Mouse (Mus musculus) liver, embryonic 14.5 days (tissue): ENCODE measurements around the gene Ttc39d. TPM values are rescaled to one million over a fixed set of nuclear protein-coding genes. Genes with fewer than 3 reads are reported as not detected.

Experiments used
- ATAC-seq: fragments of 200-750 bp; cut with Nextera tagmentation; 2 replicates; pipeline ENCODE4 v1.8.0; 2017; ENCODE audit warnings: moderate number of reproducible peaks, mild to moderate bottlenecking, moderate library complexity; ENCODE audit not compliant: insufficient read depth
- DNase-seq, 3 experiments: peaks; one replicate each; pipeline ENCODE4 v3.0.0-alpha.2; 2012 to 2013; ENCODE audit warnings: low read depth in 3 of 3, low spot score in 3 of 3
- H3K27ac ChIP-seq: fragments of 300-500 bp; sonication (generic); 2 replicates; pipeline ENCODE4 v1.5.1; 2014; ENCODE audit warnings: moderate library complexity, mild to moderate bottlenecking, control low read depth, inconsistent platforms
- H3K27me3 ChIP-seq: fragments of 300-500 bp; sonication (generic); 2 replicates; pipeline ENCODE4 v1.6.1; 2014; ENCODE audit warnings: mild to moderate bottlenecking, low read length, moderate library complexity; ENCODE audit not compliant: control insufficient read depth, insufficient read depth
- H3K36me3 ChIP-seq: fragments of 300-500 bp; sonication (generic); replicated peaks from 2 replicates; pipeline ENCODE4 v1.6.1; 2014; ENCODE audit warnings: low read depth; ENCODE audit not compliant: control insufficient read depth, insufficient read depth
- H3K4me1 ChIP-seq, 2 experiments: fragments of 200-500 bp in 1 of 2; fragments of 300-500 bp in 1 of 2; sonication (generic) in 1 of 2; replicated peaks; 2 replicates each; pipeline ENCODE4 v1.6.1; 2012 to 2014; ENCODE audit warnings: antibody characterized with exemption in 1 of 2, inconsistent platforms in 1 of 2, low read length in 1 of 2; ENCODE audit not compliant: control insufficient read depth in 2 of 2, insufficient read depth in 2 of 2
- H3K4me2 ChIP-seq: fragments of 300-500 bp; sonication (generic); 2 replicates; pipeline ENCODE4 v1.6.1; 2014; ENCODE audit warnings: low read depth, mild to moderate bottlenecking, control low read depth, moderate library complexity
- H3K4me3 ChIP-seq, 2 experiments: fragments of 200-500 bp in 1 of 2; fragments of 300-500 bp in 1 of 2; sonication (generic) in 1 of 2; 2 replicates each; pipeline ENCODE4 v1.5.1; 2012 to 2014; ENCODE audit warnings: low read depth in 2 of 2, low read length in 2 of 2, mild to moderate bottlenecking in 2 of 2, control low read depth in 1 of 2, inconsistent platforms in 1 of 2, moderate library complexity in 1 of 2; ENCODE audit not compliant: insufficient read depth in 1 of 2
- H3K9ac ChIP-seq: fragments of 300-500 bp; sonication (generic); replicated peaks from 2 replicates; pipeline ENCODE4 v1.6.1; 2014; ENCODE audit warnings: mild to moderate bottlenecking, control low read depth, moderate library complexity
- H3K9me3 ChIP-seq: fragments of 300-500 bp; sonication (generic); 2 replicates; pipeline ENCODE4 v1.6.1; 2016; ENCODE audit warnings: low read length, mixed read lengths; ENCODE audit not compliant: control insufficient read depth
- CTCF ChIP-seq: IDR thresholded peaks from 2 replicates; pipeline ENCODE4 v1.5.1; 2016; ENCODE audit warnings: antibody characterized with exemption, low read depth, control low read depth
- EP300 ChIP-seq: IDR thresholded peaks from 2 replicates; pipeline ENCODE4 v1.6.1; 2016; ENCODE audit warnings: antibody characterized with exemption, low read depth
- WGBS: fragments of 180-500 bp; shearing (Covaris S2); extraction: QIAGEN DNeasy Blood & Tissue Kit; methylation state at CpG from one replicate; pipeline ENCODE4 v1.1.7; 2014; ENCODE audit not compliant: insufficient replicate concordance; 5-methylcytosine and 5-hydroxymethylcytosine counted together
- polyA plus RNA-seq, 2 experiments: library from polyadenylated mRNA; depleted of rRNA in 1 of 2; stranded (reverse) in 1 of 2; unstranded in 1 of 2; fragments of >200 nt; fragmentation: Nextera tagmentation in 1 of 2; extraction: Ambion mirVana in 1 of 2; gene quantifications; 2 replicates each; pipeline versions ENCODE4 v1.2.1 to v1.2.3; 2012 to 2014

Gene Ttc39d
- polyA plus RNA-seq, 2 experiments = 0.02 TPM; not detected in 1

GRCm38 (mm10) chr17:80166346-80166745, 40.9 kb upstream of the Ttc39d start:
- H3K27me3 ChIP-seq = no peaks in the 10 kb centered on the region; the same call in 1 of the 2 replicates
- no peak overlapping the region for H3K4me3 ChIP-seq
- no peak overlapping the region for H3K27ac ChIP-seq
- ATAC-seq (no peak), DNase-seq (no peak)
- 0 out of 4 replicates have a peak, but pooled peaks cover 0 to 2% of the 10 kb centered on the region in 2 experiments for H3K4me1 ChIP-seq
- TF ChIP-seq CTCF = no peak
- no peak for TF ChIP-seq EP300
- 77% methylated on average over 6 of the region's 6 CpGs for WGBS
- H3K36me3 ChIP-seq = no peaks in the 10 kb centered on the region
- H3K9me3 ChIP-seq = no peaks in the 10 kb centered on the region
- H3K9ac ChIP-seq = no peak overlapping the region
- no peak overlapping the region for H3K4me2 ChIP-seq

GRCm38 (mm10) chr17:80167436-80167835, 39.8 kb upstream of the Ttc39d start:
- no peak for DNase-seq
- Histone ChIP-seq H3K27ac (no peak overlapping the region), H3K36me3 (no peaks in the 10 kb centered on the region), H3K27me3 (no peaks in the 10 kb centered on the region; the same call in 1 of the 2 replicates), H3K9ac (no peak overlapping the region), H3K4me2 (no peak overlapping the region), H3K4me1 (0 out of 4 replicates have a peak, but pooled peaks cover 0 to 2% of the 10 kb centered on the region in 2 experiments), H3K4me3 (no peak overlapping the region), H3K9me3 (no peaks in the 10 kb centered on the region)
- no peak for ATAC-seq
- TF ChIP-seq CTCF (no peak), EP300 (no peak)
- WGBS = 55% methylated on average over 4 of the region's 4 CpGs

- H3K4me1 ChIP-seq = 0 out of 4 replicates have a peak, but pooled peaks cover 0 to 2% of the 10 kb centered on the region in 2 experiments
- H3K9ac ChIP-seq = no peak overlapping the region
- no peaks in the 10 kb centered on the region for H3K36me3 ChIP-seq
- H3K9me3 ChIP-seq = no peaks in the 10 kb centered on the region
- no peak overlapping the region for H3K4me2 ChIP-seq
- H3K4me3 ChIP-seq = no peak overlapping the region
- no peak for TF ChIP-seq CTCF
- TF ChIP-seq EP300 = no peak
- DNase-seq (no peak), ATAC-seq (no peak)
- no peaks in the 10 kb centered on the region; the same call in 1 of the 2 replicates for H3K27me3 ChIP-seq
- WGBS = 26% methylated on average over 7 of the region's 7 CpGs
- H3K27ac ChIP-seq = no peak overlapping the region
Measured at GRCm38 (mm10) chr17:80167851-80168251, 39.4 kb upstream of the Ttc39d start.

- H3K27me3 ChIP-seq = no peaks in the 10 kb centered on the region; the same call in 1 of the 2 replicates
- H3K4me1 ChIP-seq = 0 out of 4 replicates have a peak, but pooled peaks cover 0 to 2% of the 10 kb centered on the region in 2 experiments
- H3K4me2 ChIP-seq = no peak overlapping the region
- 38% methylated on average over 16 of the region's 16 CpGs for WGBS
- no peak overlapping the region for H3K9ac ChIP-seq
- DNase-seq (no peak), ATAC-seq (no peak)
- H3K36me3 ChIP-seq = no peaks in the 10 kb centered on the region
- TF ChIP-seq CTCF (no peak), EP300 (no peak)
- H3K9me3 ChIP-seq = no peaks in the 10 kb centered on the region
- no peak overlapping the region for H3K4me3 ChIP-seq
- H3K27ac ChIP-seq = no peak overlapping the region
Measured at GRCm38 (mm10) chr17:80168425-80169182, 38.7 kb upstream of the Ttc39d start.

GRCm38 (mm10) chr17:80169792-80170191, 37.5 kb upstream of the Ttc39d start:
- H3K4me1 ChIP-seq = peaks cover 0 to 2% of the 10 kb centered on the region in 2 experiments; a peak in 1 of 4 replicates
- H3K27me3 ChIP-seq = no peaks in the 10 kb centered on the region; the same call in 1 of the 2 replicates
- H3K9me3 ChIP-seq = no peaks in the 10 kb centered on the region
- H3K4me3 ChIP-seq = no peak overlapping the region
- 75% methylated on average over 6 of the region's 6 CpGs for WGBS
- TF ChIP-seq EP300 (no peak), CTCF (no peak)
- H3K27ac ChIP-seq = no peak overlapping the region
- no peak overlapping the region for H3K4me2 ChIP-seq
- DNase-seq (no peak), ATAC-seq (no peak)
- H3K9ac ChIP-seq = no peak overlapping the region
- no peaks in the 10 kb centered on the region for H3K36me3 ChIP-seq
